Mouse (Mus musculus) midbrain, embryonic 16.5 days (tissue): ENCODE data around the gene Gramd1a. TPM values are rescaled to one million over a fixed set of nuclear protein-coding genes. Genes with fewer than 3 reads are reported as not detected.

Experiments used
- ATAC-seq: fragments of 200-750 bp; cut with Nextera tagmentation; 2 replicates; pipeline ENCODE4 v1.8.0; 2017; ENCODE audit warnings: moderate TSS enrichment
- H3K27ac ChIP-seq: fragments of 300-500 bp; sonication (generic); 2 replicates; pipeline ENCODE4 v1.5.1; 2014; ENCODE audit warnings: mild to moderate bottlenecking, low read length, mixed read lengths
- H3K27me3 ChIP-seq: fragments of 300-500 bp; sonication (generic); 2 replicates; pipeline ENCODE4 v1.6.1; 2014; ENCODE audit warnings: low read depth, low read length, mixed read lengths; ENCODE audit not compliant: control insufficient read depth, insufficient read depth
- H3K36me3 ChIP-seq: fragments of 300-500 bp; sonication (generic); 2 replicates; pipeline ENCODE4 v1.6.1; 2014; ENCODE audit warnings: mild to moderate bottlenecking, low read length, moderate library complexity, mixed read lengths; ENCODE audit not compliant: control insufficient read depth, insufficient read depth
- H3K4me1 ChIP-seq: fragments of 300-500 bp; sonication (generic); 2 replicates; pipeline ENCODE4 v1.6.1; 2014; ENCODE audit warnings: mild to moderate bottlenecking, low read length, mixed read lengths; ENCODE audit not compliant: control insufficient read depth, insufficient read depth
- H3K4me2 ChIP-seq: fragments of 300-500 bp; sonication (generic); 2 replicates; pipeline ENCODE4 v1.6.1; 2014; ENCODE audit warnings: mild to moderate bottlenecking, low read length, mixed read lengths
- H3K4me3 ChIP-seq: fragments of 300-500 bp; sonication (generic); 2 replicates; pipeline ENCODE4 v1.5.1; 2014; ENCODE audit warnings: low read depth, mild to moderate bottlenecking, low read length, moderate library complexity, mixed read lengths
- H3K9ac ChIP-seq: fragments of 300-500 bp; sonication (generic); 2 replicates; pipeline ENCODE4 v1.6.1; 2014; ENCODE audit warnings: low read depth, low read length, mixed read lengths
- H3K9me3 ChIP-seq: fragments of 300-500 bp; sonication (generic); replicated peaks from 2 replicates; pipeline ENCODE4 v1.6.1; 2014; ENCODE audit warnings: mild to moderate bottlenecking, low read length, mixed read lengths; ENCODE audit not compliant: control insufficient read depth, poor library complexity, severe bottlenecking
- WGBS: fragments of 180-500 bp; shearing (Covaris S2); extraction: QIAGEN DNeasy Blood & Tissue Kit; methylation state at CpG from one replicate; pipeline ENCODE4 v1.1.7; 2014; 5-methylcytosine and 5-hydroxymethylcytosine counted together
- polyA plus RNA-seq: library from polyadenylated mRNA; unstranded; fragments of >200 nt; fragmentation: Nextera tagmentation; extraction: Ambion mirVana; gene quantifications from 2 replicates; pipeline ENCODE4 v1.2.1, GENCODE M21; 2015

The Gramd1a gene
- polyA plus RNA-seq, result 239 and 246 TPM in 2 replicates

DNA sequence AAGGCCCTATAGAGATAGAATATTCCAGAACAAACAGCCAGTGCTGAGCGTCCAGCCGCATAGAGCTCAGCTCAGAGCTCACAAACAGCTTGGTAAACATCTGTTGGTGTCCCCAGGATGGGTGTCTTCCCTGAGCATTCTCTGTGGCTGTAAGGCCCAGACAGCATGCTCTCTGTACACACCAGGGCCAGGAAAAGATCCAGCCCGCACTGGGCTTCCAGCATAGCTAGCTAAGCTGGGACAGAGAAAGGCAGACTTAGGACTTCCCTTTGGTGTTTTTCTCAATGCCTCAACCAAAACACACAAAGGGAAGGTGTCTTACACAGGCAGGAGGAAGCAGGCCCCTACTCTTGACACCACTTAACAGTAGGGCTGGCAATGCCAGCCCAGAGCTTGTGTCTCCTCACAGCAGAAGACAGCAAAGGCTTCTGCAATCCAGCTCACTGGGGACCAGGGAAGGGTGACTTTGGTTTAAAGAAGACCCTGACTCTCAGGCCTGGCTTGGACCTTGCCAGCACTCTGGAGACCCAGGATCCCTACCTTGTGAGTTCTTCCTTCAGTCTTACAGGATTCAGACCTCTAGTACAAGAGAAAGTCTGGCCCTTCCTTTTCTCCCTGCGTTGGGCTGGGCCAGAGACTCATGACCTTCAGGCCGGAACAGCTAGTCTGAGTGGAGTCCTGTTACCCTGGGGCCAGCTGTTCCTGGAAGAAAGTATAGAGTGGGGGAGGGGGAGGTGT, at the start of gene Gramd1a:
Gene Gramd1a, minus strand, starts transcription at position 601 of the 738 bp plus-strand sequence.
- Histone ChIP-seq H3K27me3 (no peaks in the 10 kb centered on the region), H3K36me3 (no peaks in the 10 kb centered on the region), H3K4me1 (peaks cover 10% of the 10 kb centered on the region), H3K9me3 (no peaks in the 10 kb centered on the region), H3K4me3 (no peak within 1 kb of the TSS), H3K4me2 (no peak within 1 kb of the TSS), H3K27ac (no peak within 1 kb of the TSS), H3K9ac (no peak within 1 kb of the TSS)
- no peak for ATAC-seq
- 69% methylated on average over 5 of the region's 5 CpGs for WGBS

DNA sequence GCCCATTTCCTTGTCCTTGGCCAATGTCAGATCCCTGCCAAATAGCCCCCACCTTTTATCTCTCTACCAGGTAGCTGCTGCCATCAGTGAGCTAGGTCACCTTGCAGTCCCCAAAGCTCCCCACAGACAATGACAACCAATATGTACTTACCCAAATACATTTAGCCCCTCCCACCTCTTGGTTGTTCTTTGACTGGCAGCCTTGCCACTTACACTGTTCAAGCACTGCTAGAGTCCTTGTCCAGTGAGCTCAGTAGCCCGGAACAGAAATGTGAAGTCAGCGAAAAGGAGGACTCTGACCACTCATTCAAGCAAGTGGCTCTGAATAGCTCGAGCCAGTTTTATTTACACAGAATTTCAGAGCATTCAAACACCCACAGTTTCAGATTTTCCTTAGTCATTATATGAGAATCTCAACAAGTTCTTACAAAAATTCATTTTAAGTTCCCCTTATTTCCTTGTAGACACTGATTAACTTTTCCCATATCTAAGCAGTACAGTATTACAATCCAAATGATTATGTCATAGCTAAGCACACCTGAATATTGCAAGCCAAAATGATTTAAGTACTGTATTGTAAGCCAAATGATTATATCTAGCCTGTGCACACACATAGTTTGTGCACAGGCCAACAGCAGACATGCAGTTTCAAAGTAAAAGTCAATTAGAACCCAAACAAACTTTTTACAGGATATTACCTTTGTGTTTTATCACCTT, 40.1 kb upstream of the Gramd1a start:
- no peaks in the 10 kb centered on the region for H3K36me3 ChIP-seq
- no peaks in the 10 kb centered on the region for H3K27me3 ChIP-seq
- no peak overlapping the region for H3K4me3 ChIP-seq
- 76% methylated on average over 3 of the region's 3 CpGs for WGBS
- H3K9me3 ChIP-seq, result no peaks in the 10 kb centered on the region
- no peak for ATAC-seq
- no peak overlapping the region for H3K9ac ChIP-seq
- H3K27ac ChIP-seq, result no peak overlapping the region
- H3K4me1 ChIP-seq, result no peaks in the 10 kb centered on the region
- H3K4me2 ChIP-seq, result no peak overlapping the region

DNA sequence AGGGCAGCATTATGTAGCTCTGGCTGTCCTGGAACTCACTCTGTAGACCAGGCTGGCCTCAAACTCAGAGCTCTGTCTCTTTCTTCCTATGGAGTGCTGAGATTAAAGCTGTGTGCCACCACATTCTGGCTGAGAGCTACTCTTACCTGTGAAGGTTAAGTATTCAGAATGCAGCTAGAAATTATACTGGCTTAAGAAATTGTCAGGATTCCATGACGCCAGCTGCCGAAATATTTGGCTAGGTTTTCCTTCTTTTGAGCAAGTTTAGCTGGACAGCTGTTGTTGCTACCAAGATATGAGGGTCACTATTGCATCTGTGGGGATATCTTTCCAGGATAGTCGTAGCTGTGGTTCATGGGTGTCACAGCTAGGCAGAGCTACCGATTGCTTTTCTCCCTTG, 29.0 kb upstream of the Gramd1a start:
- WGBS, result 85% methylated on average over 4 of the region's 4 CpGs
- no peak overlapping the region for H3K4me2 ChIP-seq

DNA sequence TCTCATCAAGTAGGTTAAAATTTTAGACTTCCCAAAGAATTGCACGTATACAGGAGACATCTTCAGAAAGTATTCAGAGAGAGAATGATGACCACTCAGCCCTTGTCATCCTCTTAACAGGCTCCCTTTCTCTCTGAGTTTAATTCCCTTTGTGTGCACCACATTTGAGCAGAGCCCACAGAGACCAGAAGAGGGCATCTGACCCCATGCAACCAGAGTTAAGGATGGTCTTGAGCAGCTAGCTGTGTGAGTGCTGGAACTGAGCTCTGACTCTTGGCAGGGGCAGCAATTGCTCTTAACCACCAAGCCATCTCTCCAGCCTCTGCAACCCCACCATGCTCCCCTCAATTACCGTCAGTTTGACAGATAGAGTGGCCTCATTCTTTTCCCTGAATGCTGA, 27.2 kb upstream of the Gramd1a start:
- H3K9me3 ChIP-seq, result no peaks in the 10 kb centered on the region
- no peak overlapping the region for H3K4me3 ChIP-seq
- ATAC-seq, result no peak
- no peak overlapping the region for H3K9ac ChIP-seq
- WGBS, result 46% methylated on average over 2 of the region's 2 CpGs
- no peaks in the 10 kb centered on the region for H3K36me3 ChIP-seq
- H3K4me1 ChIP-seq, result no peaks in the 10 kb centered on the region
- no peaks in the 10 kb centered on the region for H3K27me3 ChIP-seq
- H3K27ac ChIP-seq, result no peak overlapping the region
- H3K4me2 ChIP-seq, result no peak overlapping the region

More for the DNA sequence above, 29.0 kb upstream of the Gramd1a start:
- Histone ChIP-seq H3K27me3 (no peaks in the 10 kb centered on the region), H3K9me3 (no peaks in the 10 kb centered on the region), H3K4me3 (no peak overlapping the region), H3K36me3 (no peaks in the 10 kb centered on the region), H3K27ac (no peak overlapping the region), H3K4me1 (no peaks in the 10 kb centered on the region), H3K9ac (no peak overlapping the region)
- ATAC-seq, result no peak

DNA sequence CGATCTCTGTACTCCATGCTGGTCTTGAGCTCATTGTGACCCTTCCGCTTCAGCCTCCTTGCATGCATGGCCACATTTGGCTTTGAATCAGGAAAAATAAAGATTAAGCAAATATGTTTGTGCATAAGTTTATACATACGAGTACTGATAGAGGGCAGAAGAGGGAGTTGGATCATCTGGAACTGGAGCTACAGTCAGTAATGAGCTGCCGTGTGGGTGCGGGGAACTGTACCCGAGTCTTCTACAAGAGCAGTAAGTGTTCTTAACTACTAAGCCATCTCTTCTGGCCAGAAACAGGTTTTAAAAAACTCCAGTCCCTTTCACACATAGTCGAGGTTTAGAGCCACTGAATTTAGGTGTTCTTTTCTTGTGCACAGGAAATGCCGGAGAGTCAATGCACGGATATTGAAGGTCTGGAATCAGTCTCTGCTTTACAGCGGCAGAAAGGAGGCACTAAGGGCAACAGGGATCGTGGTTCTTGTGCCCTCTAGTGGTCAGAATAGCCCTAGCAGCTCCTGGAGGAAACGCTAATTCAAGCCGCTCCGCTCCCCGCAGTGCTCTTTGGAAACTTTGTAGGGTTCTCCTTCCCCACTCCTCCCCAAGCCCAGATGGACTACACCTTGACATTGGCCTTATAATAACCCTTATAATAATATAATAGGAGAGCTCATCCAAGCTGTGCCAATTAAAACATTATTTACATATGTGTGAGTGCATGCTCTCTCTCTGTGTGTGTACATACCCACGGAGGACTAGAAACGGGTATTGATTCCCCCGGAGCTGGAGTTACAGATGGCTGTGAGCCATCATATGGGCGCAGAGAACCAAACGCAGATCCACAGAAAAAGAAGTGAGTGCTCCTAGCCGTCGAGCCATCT, 21.4 kb upstream of the Gramd1a start:
- H3K27me3 ChIP-seq, result no peaks in the 10 kb centered on the region
- H3K4me3 ChIP-seq, result peak overlapping the region; percentile 10
- no peaks in the 10 kb centered on the region for H3K9me3 ChIP-seq
- H3K36me3 ChIP-seq, result no peaks in the 10 kb centered on the region
- H3K4me1 ChIP-seq, result no peaks in the 10 kb centered on the region
- 30% methylated on average over 22 of the region's 22 CpGs for WGBS
- peak overlapping the region; percentile 42 for H3K4me2 ChIP-seq
- peak; percentile 81 for ATAC-seq
- no peak overlapping the region for H3K27ac ChIP-seq
- H3K9ac ChIP-seq, result 0 out of 2 replicates have a peak overlapping the region, but pooled peaks have one; percentile 23

DNA sequence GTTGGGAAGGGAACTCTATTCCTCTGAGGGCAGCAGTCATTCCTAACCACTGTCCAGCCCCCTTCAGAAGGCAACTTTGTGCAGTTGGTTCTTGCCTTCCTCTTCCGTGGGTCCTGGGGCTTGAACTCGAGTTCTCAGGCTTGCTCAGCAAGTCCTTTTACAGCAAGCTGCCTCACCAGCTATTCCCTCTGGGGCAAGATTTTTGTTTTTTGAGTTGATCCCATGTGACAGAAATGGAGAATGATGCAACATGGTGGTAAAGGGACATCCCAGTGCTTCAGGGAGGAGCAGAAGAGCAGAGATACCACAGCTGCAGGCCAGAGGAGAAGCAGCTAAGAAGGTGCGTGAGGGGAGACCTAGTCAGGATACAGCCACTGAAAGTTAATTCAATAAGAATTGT, 19.4 kb upstream of the Gramd1a start:
- no peak overlapping the region for H3K27ac ChIP-seq
- no peak overlapping the region for H3K4me2 ChIP-seq
- WGBS, result 84% methylated on average over 3 of the region's 3 CpGs
- no peaks in the 10 kb centered on the region for H3K27me3 ChIP-seq
- no peaks in the 10 kb centered on the region for H3K36me3 ChIP-seq
- no peak overlapping the region for H3K4me3 ChIP-seq
- H3K4me1 ChIP-seq, result no peaks in the 10 kb centered on the region
- H3K9me3 ChIP-seq, result no peaks in the 10 kb centered on the region
- no peak for ATAC-seq
- no peak overlapping the region for H3K9ac ChIP-seq

DNA sequence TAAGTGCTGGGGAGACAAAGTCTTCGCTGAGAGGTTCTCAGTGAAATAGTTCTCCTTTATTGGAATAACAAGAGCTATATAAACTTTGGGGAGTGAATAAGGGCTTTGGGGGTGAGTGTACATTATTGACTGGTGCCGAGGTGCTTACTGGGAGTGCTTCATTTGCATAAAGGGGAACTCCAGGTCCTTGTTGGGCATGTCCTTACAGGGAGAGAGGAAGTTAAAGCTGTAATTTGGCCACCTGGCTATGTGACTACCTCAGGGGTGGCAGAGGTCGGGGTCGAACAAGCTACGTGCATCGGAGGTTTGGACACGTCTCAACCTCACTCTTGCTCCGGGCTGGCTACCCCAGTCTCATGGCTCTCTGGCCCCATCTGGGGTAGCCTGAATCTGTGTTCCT, 18.8 kb upstream of the Gramd1a start:
- no peak for ATAC-seq
- Histone ChIP-seq H3K36me3 (no peaks in the 10 kb centered on the region), H3K4me1 (no peaks in the 10 kb centered on the region), H3K9ac (no peak overlapping the region), H3K4me2 (no peak overlapping the region), H3K9me3 (no peaks in the 10 kb centered on the region), H3K27me3 (no peaks in the 10 kb centered on the region), H3K4me3 (no peak overlapping the region), H3K27ac (no peak overlapping the region)
- WGBS, result 81% methylated on average over 8 of the region's 8 CpGs

DNA sequence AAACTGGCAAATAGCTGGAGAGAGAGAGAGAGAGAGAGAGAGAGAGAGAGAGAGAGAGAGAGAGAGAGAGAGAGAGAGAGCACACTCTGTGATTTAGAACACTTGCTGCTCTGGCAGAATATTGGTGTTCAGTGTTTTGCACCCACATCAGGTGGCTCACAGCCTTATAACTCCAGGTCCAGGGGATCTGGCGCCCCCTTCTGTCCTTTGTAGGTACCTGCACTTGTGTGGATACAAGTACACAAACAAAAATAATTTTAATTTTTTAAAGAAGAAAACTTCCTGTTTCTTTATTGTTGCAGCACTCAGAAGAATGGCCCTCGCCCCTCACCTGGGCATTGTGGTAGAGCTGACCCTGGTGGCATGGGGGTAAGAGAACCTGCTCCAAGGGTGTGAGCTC, 16.5 kb upstream of the Gramd1a start:
- 28% methylated on average over 2 of the region's 2 CpGs for WGBS
- no peak for ATAC-seq

More for the DNA sequence above, 16.5 kb upstream of the Gramd1a start:
- no peak overlapping the region for H3K4me2 ChIP-seq
- no peak overlapping the region for H3K9ac ChIP-seq
- H3K9me3 ChIP-seq, result no peaks in the 10 kb centered on the region
- H3K36me3 ChIP-seq, result no peaks in the 10 kb centered on the region
- H3K4me1 ChIP-seq, result no peaks in the 10 kb centered on the region
- H3K27ac ChIP-seq, result no peak overlapping the region
- no peaks in the 10 kb centered on the region for H3K27me3 ChIP-seq
- no peak overlapping the region for H3K4me3 ChIP-seq
